ENCODE assay signal across 8 mouse cellular contexts in genomic region chr7:88276914-88277765, GRCm38 (mm10). TPM values are rescaled to one million over a fixed set of nuclear protein-coding genes. Genes with fewer than 3 reads are reported as not detected.
A peak's percentile ranks its signal among the peaks of the same experiment; 100 is the strongest.
DNase-seq lines count a peak whose midpoint lies in the region; ATAC-seq and TF ChIP-seq lines count a peak whose summit lies in the region.

No protein-coding gene starts in this region.

- H3K79me2 ChIP-seq in macrophage (ENCODE audit: inconsistent target) = peaks cover 44% of the 10 kb centered on the region

- WGBS in hindbrain, embryonic 16.5 days = 49% methylated on average over 7 of the region's 7 CpGs
- 3% methylated on average over 7 of the region's 7 CpGs for WGBS in macrophage (ENCODE audit: missing documents)

- ATAC-seq in hindbrain, embryonic 16.5 days = no peak

- H3K27ac ChIP-seq in layer of hippocampus, adult 2 months = peak overlapping the region; percentile 79
- no peak overlapping the region for H3K27ac ChIP-seq in embryonic fibroblast, embryonic 13.5 days (ENCODE audit: insufficient read depth, low read length)
- no peak overlapping the region for H3K27ac ChIP-seq in hindbrain, embryonic 16.5 days (ENCODE audit: low read depth, low read length)
- peak overlapping the region; percentile 97 for H3K27ac ChIP-seq in macrophage

- no peaks in the 10 kb centered on the region for H3K36me3 ChIP-seq in hindbrain, embryonic 16.5 days (ENCODE audit: control insufficient read depth, insufficient read depth, low read length)
- H3K36me3 ChIP-seq in macrophage (ENCODE audit: inconsistent target) = peaks cover 10% of the 10 kb centered on the region; the same call in 1 of the 2 replicates
- 0 out of 2 replicates have a peak, but pooled peaks cover 1% of the 10 kb centered on the region for H3K36me3 ChIP-seq in splenic B cell, adult 2 months (ENCODE audit: control insufficient read depth, insufficient read depth, low read length, poor library complexity, severe bottlenecking)

- H3K27me3 ChIP-seq in hindbrain, embryonic 16.5 days (replicated peaks; ENCODE audit: control insufficient read depth, insufficient read depth, low read length) = no peaks in the 10 kb centered on the region
- H3K27me3 ChIP-seq in splenic B cell, adult 2 months (ENCODE audit: control insufficient read depth, insufficient read depth, low read length, poor library complexity, severe bottlenecking) = no peaks in the 10 kb centered on the region

- no peak for DNase-seq in layer of hippocampus, adult 2 months (ENCODE audit: low spot score in 2 of 2)
- DNase-seq in layer of hippocampus, postnatal 25 days (ENCODE audit: extremely low spot score in 1 of 2, low spot score in 1 of 2) = no peak
- peak; percentile 71 for DNase-seq in splenic B cell, adult 2 months (ENCODE audit: low read depth, low spot score)
- no peak for DNase-seq in cerebellum, adult 11 months
- no peak for DNase-seq in frontal cortex, postnatal 25 days (ENCODE audit: low spot score in 2 of 2)

- peaks cover 4% of the 10 kb centered on the region; the same call in 1 of the 2 replicates for H3K4me1 ChIP-seq in embryonic fibroblast, embryonic 13.5 days (ENCODE audit: control insufficient read depth, insufficient read depth, low read length)
- peaks cover 7% of the 10 kb centered on the region; the same call in 1 of the 2 replicates for H3K4me1 ChIP-seq in hindbrain, embryonic 16.5 days (ENCODE audit: control insufficient read depth, insufficient read depth, low read depth, low read length)

- no peak overlapping the region for H3K9ac ChIP-seq in hindbrain, embryonic 16.5 days (ENCODE audit: low read depth, low read length)

- no peak for TF ChIP-seq POLR2A in embryonic fibroblast, embryonic 13.5 days (IDR thresholded peaks at IDR 0.05; ENCODE audit: low read depth, low read length)

- peak overlapping the region; percentile 93 for H3K4me2 ChIP-seq in hindbrain, embryonic 16.5 days (ENCODE audit: low read length)

- no peaks in the 10 kb centered on the region for H3K9me3 ChIP-seq in hindbrain, embryonic 16.5 days (ENCODE audit: control insufficient read depth, low read length)

- no peak for TF ChIP-seq CTCF in layer of hippocampus, adult 2 months (conservative IDR thresholded peaks at IDR 0.05)
- no peak for TF ChIP-seq CTCF in embryonic fibroblast, embryonic 13.5 days (IDR thresholded peaks at IDR 0.05; ENCODE audit: borderline replicate concordance, insufficient read depth, low read length)

- H3K4me3 ChIP-seq in layer of hippocampus, adult 2 months = peak overlapping the region; percentile 56
- H3K4me3 ChIP-seq in embryonic fibroblast, embryonic 13.5 days (ENCODE audit: insufficient read depth, low read length) = 0 out of 2 replicates have a peak overlapping the region, but pooled peaks have one; percentile 74
- peak overlapping the region; percentile 52 for H3K4me3 ChIP-seq in hindbrain, embryonic 16.5 days (ENCODE audit: low read length)
- peak overlapping the region; percentile 89 for H3K4me3 ChIP-seq in macrophage (ENCODE audit: inconsistent target)

RNA-seq across cellular contexts. Expression of gene Ctsc, which starts 0.7 kb away (rescaled TPM):
- 10 to 100 TPM; 13.2 to 15.3 TPM for total RNA-seq in layer of hippocampus, adult 2 months (2021)
- 10 to 100 TPM; 12.0 to 13.2 TPM for total RNA-seq in layer of hippocampus, postnatal 25 days (2021)
- 87.7 and 131 TPM in 2 replicates for polyA plus RNA-seq in embryonic fibroblast, embryonic 13.5 days (2011; ENCODE audit: insufficient read length, low read depth, missing spikeins)
- 25.1 and 25.2 TPM in 2 replicates for polyA plus RNA-seq in hindbrain, embryonic 16.5 days (2015; fragmentation: Nextera tagmentation; extraction: Ambion mirVana)
- total RNA-seq in macrophage (2018; cell fraction: chromatin; rRNA removed) = 1,000 to 10,000 TPM in 15 of 26 experiments, 100 to 1,000 TPM in 11; 204 to 3,293 (median 1,443) TPM
- total RNA-seq in macrophage (2018; cell fraction: cytosol; rRNA removed) = 100 to 1,000 TPM; 176 to 809 (median 573) TPM
- 1,000 to 10,000 TPM in 19 of 26 experiments, 100 to 1,000 TPM in 7; 337 to 2,941 (median 1,455) TPM for total RNA-seq in macrophage (2018; cell fraction: nucleus; rRNA removed)
- polyA plus RNA-seq in macrophage (2018) = 237 to 366 TPM (median 330 TPM) in 3 replicates

Comparison
In these comparisons a context has a peak if more than half of its experiments do, and no peak if none do; other contexts are left out.
1. H3K27ac ChIP-seq: peak in layer of hippocampus, adult 2 months (single experiment) and macrophage (single experiment); none in embryonic fibroblast, embryonic 13.5 days (single experiment) and hindbrain, embryonic 16.5 days (single experiment).
2. Peak in every context shown above with its lines, with median percentiles within 50 percentile points of each other: H3K4me3 ChIP-seq.